17 mouse cellular contexts compared by ENCODE assay signal in the genomic region with DNA sequence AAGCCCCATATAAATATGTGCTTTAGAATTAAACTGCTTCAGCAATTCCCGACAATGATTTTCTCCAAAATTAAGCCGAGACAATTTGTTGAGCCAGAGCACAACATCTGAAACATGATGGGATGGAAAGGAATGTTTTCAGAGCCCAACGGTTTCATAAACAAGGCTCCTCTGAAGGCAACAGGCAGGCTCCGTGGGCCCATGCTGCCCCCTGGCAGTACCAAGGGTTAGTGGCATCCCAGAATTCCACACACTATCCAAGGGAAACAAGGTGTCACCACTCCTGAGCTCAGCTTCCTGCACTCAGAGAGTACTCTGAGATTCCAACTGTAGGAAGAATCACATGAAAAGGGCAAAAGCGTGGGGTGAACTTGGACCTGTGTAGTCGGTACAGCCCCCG. TPM values are rescaled to one million over a fixed set of nuclear protein-coding genes. Genes with fewer than 3 reads are reported as not detected.
DNase-seq lines count a peak whose midpoint lies in the region; ATAC-seq and TF ChIP-seq lines count a peak whose summit lies in the region.
"Had no signal": no experiment of that assay in that cellular context is flagged by ENCODE, and none has a peak within 500 bp of the region (broad histone marks: within the 10 kb centered on the region; RNA-seq: fewer than 3 reads in every experiment).

No protein-coding gene starts in this region.

- H3K4me3 ChIP-seq in heart, adult 2 months, result no peak overlapping the region
- H3K4me3 ChIP-seq in layer of hippocampus, adult 2 months, result no peak overlapping the region
- H3K4me3 ChIP-seq: heart, embryonic 12.5 days; limb, embryonic 15.5 days; lung, embryonic 15.5 days had no signal

- intact Hi-C loops in heart, adult 2 months (cut with DNase I), result no loop called here

- DNase-seq in heart, adult 2 months, result no peak
- no peak for DNase-seq in heart, adult 8-10 months (ENCODE audit: low spot score)
- no peak for DNase-seq in layer of hippocampus, adult 2 months (ENCODE audit: low spot score in 2 of 2)
- DNase-seq in layer of hippocampus, adult 18-20 months (ENCODE audit: low spot score in 2 of 2), result no peak
- peak; percentile 38 to 46 for DNase-seq in right cerebral cortex, postnatal 10 days (ENCODE audit: low spot score in 2 of 2)
- DNase-seq in right cerebral cortex, postnatal 25 days, result no peak
- DNase-seq: adrenal gland, adult 2 months; cerebellum, postnatal 36 days; gastrocnemius, postnatal 36 days; kidney, adult 11 months; layer of hippocampus, adult 9-11 months; thymus, adult 2 months had no signal

- no peaks in the 10 kb centered on the region for H3K36me3 ChIP-seq in heart, adult 2 months (ENCODE audit: control insufficient read depth, insufficient read depth, low read length)
- H3K36me3 ChIP-seq: heart, embryonic 12.5 days; limb, embryonic 15.5 days; lung, embryonic 15.5 days had no signal

- no peaks in the 10 kb centered on the region for H3K79me2 ChIP-seq in heart, adult 2 months (replicated peaks; ENCODE audit: control insufficient read depth, insufficient read depth, low read length)

- no peak overlapping the region for H3K9ac ChIP-seq in heart, adult 2 months (ENCODE audit: low read depth, low read length)
- H3K9ac ChIP-seq: heart, embryonic 12.5 days; limb, embryonic 15.5 days; lung, embryonic 15.5 days had no signal

- H3K27ac ChIP-seq in heart, adult 2 months, result no peak overlapping the region
- no peak overlapping the region for H3K27ac ChIP-seq in layer of hippocampus, adult 2 months
- H3K27ac ChIP-seq: limb, embryonic 15.5 days; lung, embryonic 15.5 days had no signal

- ATAC-seq in inflammation-experienced regulatory T-cells, adult 6 months, result no peak

- WGBS in heart, adult 2 months, result 69% methylated on average over 7 of the region's 7 CpGs

- peak; percentile 24 for TF ChIP-seq CTCF in heart, adult 2 months (IDR thresholded peaks at IDR 0.05)
- TF ChIP-seq CTCF in layer of hippocampus, adult 2 months (conservative IDR thresholded peaks at IDR 0.05), result peak; percentile 68

- no peak for TF ChIP-seq EP300 in heart, adult 2 months (IDR thresholded peaks at IDR 0.05; ENCODE audit: insufficient read depth, low read depth, low read length)

- no peak for TF ChIP-seq POLR2A in heart, adult 2 months (IDR thresholded peaks at IDR 0.05; ENCODE audit: insufficient read depth, low read depth, low read length)

- H3K27me3 ChIP-seq in heart, adult 2 months (ENCODE audit: control insufficient read depth, insufficient read depth, low read length), result no peaks in the 10 kb centered on the region
- H3K27me3 ChIP-seq: heart, embryonic 12.5 days; limb, embryonic 15.5 days; lung, embryonic 15.5 days had no signal

- H3K4me1 ChIP-seq in heart, adult 2 months (ENCODE audit: control insufficient read depth, insufficient read depth, low read length), result no peaks in the 10 kb centered on the region
- H3K4me1 ChIP-seq: heart, embryonic 12.5 days; limb, embryonic 15.5 days; lung, embryonic 15.5 days had no signal

RNA-seq across cellular contexts. Expression of gene Ptprt, which starts 57.5 kb away (rescaled TPM):
- total RNA-seq in heart, adult 2 months (2021), result under 1 TPM; 0.08 to 0.36 TPM
- polyA plus RNA-seq in heart, adult 2 months (2012; rRNA removed), result 0.02 and 0.09 TPM in 2 replicates
- total RNA-seq in heart, adult 8-10 months (2022), result under 1 TPM; 0.03 to 0.12 (median 0.07) TPM
- total RNA-seq in layer of hippocampus, adult 2 months (2021), result 10 to 100 TPM; 49.0 to 49.5 TPM
- 10 to 100 TPM; 49.0 to 53.2 TPM for total RNA-seq in layer of hippocampus, adult 18-20 months (2021)
- polyA plus RNA-seq in inflammation-experienced regulatory T-cells, adult 6 months (2017; shearing (Covaris generic)), result not detected
- total RNA-seq: hematopoietic stem cell, adult 5-6 weeks had no signal

Comparison
In these comparisons a context has a peak if more than half of its experiments do, and no peak if none do; other contexts are left out.
1. DNase-seq: peak in right cerebral cortex, postnatal 10 days (2 of 2); none in heart, adult 2 months (0 of 2), heart, adult 8-10 months (single experiment), layer of hippocampus, adult 2 months (0 of 2), layer of hippocampus, adult 18-20 months (0 of 2) and right cerebral cortex, postnatal 25 days (single experiment).
2. RNA of gene Ptprt, which starts 57.5 kb away (total RNA-seq): 49.0 to 53.2 TPM in layer of hippocampus, adult 18-20 months and 49.0 to 49.5 TPM in layer of hippocampus, adult 2 months; 0.08 to 0.36 TPM in heart, adult 2 months and 0.03 to 0.12 TPM in heart, adult 8-10 months; every median in the first group is over 10 times any median in the second.